Mouse (Mus musculus): ENCODE measurements at regions not wholly inside any gene's neighbourhood (a gene's known extent, or its start where the extent isn't known, plus 50 kb on each side); places are given as distances from the start of the nearest gene placed in this dataset.

DNA sequence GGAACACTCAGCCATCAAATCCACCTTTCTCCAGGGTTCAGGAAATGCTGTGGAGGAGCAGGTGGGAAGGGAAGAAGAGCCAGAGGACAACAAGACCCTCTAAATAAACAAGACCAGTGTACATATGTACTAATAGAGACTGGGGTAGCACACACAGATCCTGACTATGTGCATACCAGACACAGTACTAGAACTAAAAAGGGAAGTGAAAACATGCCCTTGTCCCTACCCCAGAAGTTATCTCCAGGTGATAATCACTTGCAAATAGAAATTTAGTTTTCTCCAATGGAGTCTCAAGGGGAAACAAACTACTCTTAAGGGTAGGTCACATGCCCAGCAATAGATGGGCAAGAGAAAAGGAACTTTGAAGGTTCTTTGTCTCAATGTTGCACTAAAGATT is 518.9 kb upstream of the Tbc1d2b start:
- no peak overlapping the region for H3K4me3 ChIP-seq (ENCODE audit: low read depth, low read length)
- no peak for ATAC-seq (ENCODE audit: insufficient number of reproducible peaks, low FRiP score, low TSS enrichment, low read depth)
- no peaks in the 10 kb centered on the region for H3K27me3 ChIP-seq (ENCODE audit: control insufficient read depth, insufficient read depth, low read length)
- H3K27ac ChIP-seq (replicated peaks; ENCODE audit: low read depth, low read length) = no peak overlapping the region
- H3K9ac ChIP-seq (ENCODE audit: low read length) = no peak overlapping the region
- H3K4me2 ChIP-seq (ENCODE audit: low read depth, severe bottlenecking) = no peak overlapping the region
- no peaks in the 10 kb centered on the region for H3K36me3 ChIP-seq (ENCODE audit: control insufficient read depth, insufficient read depth, low read length)
- H3K4me1 ChIP-seq (ENCODE audit: control insufficient read depth, insufficient read depth, low read length) = no peaks in the 10 kb centered on the region
- H3K9me3 ChIP-seq (ENCODE audit: control insufficient read depth, low read length) = no peaks in the 10 kb centered on the region
- no peak for DNase-seq (ENCODE audit: low spot score)

DNA sequence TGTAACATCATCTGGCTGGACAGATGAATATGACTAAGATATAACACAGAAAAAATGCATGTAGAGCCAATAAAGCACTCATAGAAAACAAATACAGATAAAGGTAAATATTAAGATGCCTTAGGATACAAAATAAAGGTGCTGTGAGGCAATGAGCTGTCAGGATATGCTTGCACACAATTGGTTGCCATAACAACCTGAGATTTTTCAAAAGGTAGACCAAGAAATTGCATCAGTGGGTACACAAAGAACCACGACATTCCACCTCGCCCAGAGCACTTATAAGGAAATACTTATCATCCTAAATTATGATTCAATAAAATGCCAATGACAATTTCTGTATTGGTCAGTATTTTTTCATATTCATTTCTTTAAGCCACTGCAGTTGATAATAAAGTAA is 521.3 kb upstream of the Tbc1d2b start:
- Histone ChIP-seq H3K27me3 (ENCODE audit: control insufficient read depth, insufficient read depth, low read length) (no peaks in the 10 kb centered on the region), H3K4me2 (ENCODE audit: low read depth, severe bottlenecking) (no peak overlapping the region), H3K4me1 (ENCODE audit: control insufficient read depth, insufficient read depth, low read length) (no peaks in the 10 kb centered on the region), H3K4me3 (ENCODE audit: low read depth, low read length) (no peak overlapping the region), H3K9me3 (ENCODE audit: control insufficient read depth, low read length) (no peaks in the 10 kb centered on the region), H3K36me3 (ENCODE audit: control insufficient read depth, insufficient read depth, low read length) (no peaks in the 10 kb centered on the region), H3K9ac (ENCODE audit: low read length) (no peak overlapping the region), H3K27ac (replicated peaks; ENCODE audit: low read depth, low read length) (no peak overlapping the region)
- DNase-seq (ENCODE audit: low spot score) (no peak), ATAC-seq (ENCODE audit: insufficient number of reproducible peaks, low FRiP score, low TSS enrichment, low read depth) (no peak)
- WGBS = 81% methylated on average over 2 of the region's 2 CpGs

DNA sequence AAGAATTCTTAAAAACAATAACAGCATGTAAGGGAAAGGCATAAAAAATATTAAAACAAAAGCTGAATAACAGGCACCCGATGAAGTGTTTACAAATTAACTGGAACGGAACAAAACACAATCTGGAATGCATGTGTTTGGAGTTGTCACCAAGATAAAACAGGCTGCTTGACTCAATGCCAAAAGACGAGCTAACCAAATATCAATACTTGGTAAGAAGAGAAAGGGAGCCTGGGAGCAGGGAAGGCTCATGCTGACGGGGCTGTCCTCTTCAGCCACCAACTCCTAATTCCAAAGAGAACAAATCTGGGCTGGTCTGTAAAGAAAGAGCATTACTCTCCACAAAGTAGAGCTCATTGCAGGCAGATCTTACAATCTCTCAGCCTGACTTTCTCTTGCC is 545.4 kb upstream of the Zic4 start:
- Histone ChIP-seq H3K9me3 (ENCODE audit: control insufficient read depth, low read length) (no peaks in the 10 kb centered on the region), H3K4me1 (ENCODE audit: control insufficient read depth, insufficient read depth, low read length) (no peaks in the 10 kb centered on the region), H3K27ac (replicated peaks; ENCODE audit: low read depth, low read length) (no peak overlapping the region), H3K36me3 (ENCODE audit: control insufficient read depth, insufficient read depth, low read length) (no peaks in the 10 kb centered on the region), H3K4me2 (ENCODE audit: low read depth, severe bottlenecking) (no peak overlapping the region), H3K4me3 (ENCODE audit: low read depth, low read length) (no peak overlapping the region), H3K27me3 (ENCODE audit: control insufficient read depth, insufficient read depth, low read length) (no peaks in the 10 kb centered on the region), H3K9ac (ENCODE audit: low read length) (no peak overlapping the region)
- 74% methylated on average over 4 of the region's 4 CpGs for WGBS
- DNase-seq (ENCODE audit: low spot score) (no peak), ATAC-seq (ENCODE audit: insufficient number of reproducible peaks, low FRiP score, low TSS enrichment, low read depth) (no peak)

DNA sequence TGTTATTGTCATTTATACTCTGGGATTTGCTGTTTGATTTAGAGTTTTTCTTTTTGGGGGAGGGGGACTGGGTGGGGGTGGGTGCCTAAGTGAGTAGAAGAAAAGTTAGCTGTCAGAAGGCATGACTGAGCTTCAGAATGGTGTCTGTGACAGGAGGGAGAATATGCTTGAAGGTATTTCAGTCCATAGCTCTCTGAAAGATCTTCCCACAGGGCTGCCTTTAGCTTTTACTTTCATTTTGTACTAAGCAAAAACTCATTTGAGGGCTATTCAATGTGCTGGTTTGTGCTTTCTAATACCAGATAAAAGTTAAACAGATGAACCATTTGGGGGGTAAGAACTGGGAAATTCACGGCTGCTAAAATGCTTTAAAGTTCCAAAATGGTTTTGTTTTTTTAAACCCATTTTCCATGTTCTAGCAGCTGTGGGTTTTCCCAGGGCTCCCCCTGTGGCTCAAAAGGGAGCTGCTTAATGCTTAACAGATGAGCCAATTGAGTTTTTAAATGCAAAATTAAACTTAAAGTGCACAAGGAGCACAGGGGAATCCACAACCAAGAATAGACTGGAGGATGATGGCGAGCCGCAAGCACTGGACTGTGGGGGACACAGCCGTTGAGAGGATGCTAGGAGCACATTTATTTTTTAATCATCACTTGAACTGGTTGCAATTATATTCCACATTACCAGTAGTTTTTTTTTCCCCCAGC is 538.5 kb upstream of the Zic4 start:
- Histone ChIP-seq H3K4me2 (ENCODE audit: low read depth, severe bottlenecking) (no peak overlapping the region), H3K9me3 (ENCODE audit: control insufficient read depth, low read length) (no peaks in the 10 kb centered on the region), H3K27me3 (ENCODE audit: control insufficient read depth, insufficient read depth, low read length) (no peaks in the 10 kb centered on the region), H3K4me3 (ENCODE audit: low read depth, low read length) (no peak overlapping the region), H3K27ac (replicated peaks; ENCODE audit: low read depth, low read length) (no peak overlapping the region), H3K4me1 (ENCODE audit: control insufficient read depth, insufficient read depth, low read length) (no peaks in the 10 kb centered on the region), H3K36me3 (ENCODE audit: control insufficient read depth, insufficient read depth, low read length) (no peaks in the 10 kb centered on the region), H3K9ac (ENCODE audit: low read length) (no peak overlapping the region)
- 69% methylated on average over 4 of the region's 4 CpGs for WGBS
- ATAC-seq (ENCODE audit: insufficient number of reproducible peaks, low FRiP score, low TSS enrichment, low read depth) (no peak), DNase-seq (ENCODE audit: low spot score) (no peak)

DNA sequence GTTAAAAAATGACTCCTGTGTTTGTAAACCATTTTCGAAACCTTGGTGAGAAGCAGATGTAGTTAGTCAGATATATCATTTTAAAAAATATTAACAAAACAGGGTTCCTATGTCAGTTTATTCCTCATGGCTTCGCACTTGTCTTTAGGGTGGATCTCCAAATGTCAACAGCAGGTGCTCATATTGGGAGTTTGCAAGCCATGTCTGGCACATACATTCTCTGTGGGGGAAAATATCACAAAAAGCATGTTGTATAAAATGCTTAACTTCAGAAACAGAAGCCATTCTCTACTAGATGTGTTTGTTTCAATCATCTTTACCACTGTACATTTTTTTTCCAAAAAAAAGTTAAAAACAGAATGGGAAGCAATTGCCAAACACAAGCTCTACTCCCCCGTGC is 534.7 kb upstream of the Zic4 start:
- DNase-seq (ENCODE audit: low spot score) (no peak), ATAC-seq (ENCODE audit: insufficient number of reproducible peaks, low FRiP score, low TSS enrichment, low read depth) (no peak)
- H3K27me3 ChIP-seq (ENCODE audit: control insufficient read depth, insufficient read depth, low read length) = no peaks in the 10 kb centered on the region
- no peak overlapping the region for H3K4me3 ChIP-seq (ENCODE audit: low read depth, low read length)
- H3K4me2 ChIP-seq (ENCODE audit: low read depth, severe bottlenecking) = no peak overlapping the region
- no peaks in the 10 kb centered on the region for H3K36me3 ChIP-seq (ENCODE audit: control insufficient read depth, insufficient read depth, low read length)
- 83% methylated on average over 3 of the region's 3 CpGs for WGBS
- no peaks in the 10 kb centered on the region for H3K9me3 ChIP-seq (ENCODE audit: control insufficient read depth, low read length)
- no peaks in the 10 kb centered on the region for H3K4me1 ChIP-seq (ENCODE audit: control insufficient read depth, insufficient read depth, low read length)
- H3K9ac ChIP-seq (ENCODE audit: low read length) = no peak overlapping the region
- H3K27ac ChIP-seq (replicated peaks; ENCODE audit: low read depth, low read length) = no peak overlapping the region

DNA sequence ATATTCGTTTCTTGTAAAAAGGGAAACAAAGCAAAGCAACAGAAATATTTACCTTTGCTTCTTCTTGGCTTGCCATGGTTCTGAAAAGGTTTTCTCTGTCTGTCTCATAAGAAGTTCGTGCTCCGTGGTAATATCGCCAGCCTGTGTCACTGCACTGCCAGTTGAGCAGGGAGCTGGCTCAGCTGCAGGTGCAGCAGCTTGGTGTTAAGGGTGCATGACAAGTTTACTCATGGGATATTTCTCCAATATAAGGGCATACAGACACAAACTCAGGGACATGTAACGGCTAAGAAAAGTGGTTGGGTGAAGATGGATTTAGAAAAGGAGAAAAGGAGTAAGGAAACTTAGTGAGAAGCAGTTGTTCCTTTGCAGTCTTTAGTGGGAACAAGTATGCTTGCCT is 533.5 kb upstream of the Zic4 start:
- no peak overlapping the region for H3K9ac ChIP-seq (ENCODE audit: low read length)
- ATAC-seq (ENCODE audit: insufficient number of reproducible peaks, low FRiP score, low TSS enrichment, low read depth) (no peak), DNase-seq (ENCODE audit: low spot score) (no peak)
- H3K4me3 ChIP-seq (ENCODE audit: low read depth, low read length) = no peak overlapping the region
- H3K36me3 ChIP-seq (ENCODE audit: control insufficient read depth, insufficient read depth, low read length) = no peaks in the 10 kb centered on the region
- no peak overlapping the region for H3K4me2 ChIP-seq (ENCODE audit: low read depth, severe bottlenecking)
- no peaks in the 10 kb centered on the region for H3K9me3 ChIP-seq (ENCODE audit: control insufficient read depth, low read length)
- no peaks in the 10 kb centered on the region for H3K27me3 ChIP-seq (ENCODE audit: control insufficient read depth, insufficient read depth, low read length)
- no peak overlapping the region for H3K27ac ChIP-seq (replicated peaks; ENCODE audit: low read depth, low read length)
- WGBS = 73% methylated on average over 5 of the region's 5 CpGs
- H3K4me1 ChIP-seq (ENCODE audit: control insufficient read depth, insufficient read depth, low read length) = no peaks in the 10 kb centered on the region

DNA sequence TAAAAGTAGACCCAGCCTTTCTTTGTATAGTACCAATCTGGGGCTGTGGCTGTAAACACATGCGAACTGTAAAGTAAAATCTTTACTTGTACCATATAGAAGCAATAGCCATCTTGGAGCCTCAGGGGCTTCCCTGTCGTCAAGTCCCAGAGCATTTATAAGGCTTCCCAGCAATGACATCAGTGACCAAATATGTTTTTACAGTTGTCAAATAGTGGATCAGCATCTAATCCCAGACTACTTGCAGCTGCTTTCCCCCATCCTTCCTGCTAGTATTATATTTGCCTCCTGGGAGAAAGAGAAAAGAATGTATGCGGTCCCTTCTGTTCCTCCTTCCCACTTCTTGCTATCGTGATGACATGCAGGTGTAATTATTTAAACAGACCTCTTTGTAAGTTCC is 531.5 kb upstream of the Zic4 start:
- Histone ChIP-seq H3K27me3 (ENCODE audit: control insufficient read depth, insufficient read depth, low read length) (no peaks in the 10 kb centered on the region), H3K9ac (ENCODE audit: low read length) (no peak overlapping the region), H3K4me3 (ENCODE audit: low read depth, low read length) (no peak overlapping the region), H3K4me2 (ENCODE audit: low read depth, severe bottlenecking) (no peak overlapping the region), H3K36me3 (ENCODE audit: control insufficient read depth, insufficient read depth, low read length) (no peaks in the 10 kb centered on the region), H3K4me1 (ENCODE audit: control insufficient read depth, insufficient read depth, low read length) (no peaks in the 10 kb centered on the region), H3K9me3 (ENCODE audit: control insufficient read depth, low read length) (no peaks in the 10 kb centered on the region), H3K27ac (replicated peaks; ENCODE audit: low read depth, low read length) (no peak overlapping the region)
- ATAC-seq (ENCODE audit: insufficient number of reproducible peaks, low FRiP score, low TSS enrichment, low read depth) (no peak), DNase-seq (ENCODE audit: low spot score) (no peak)
- WGBS = 80% methylated on average over 4 of the region's 4 CpGs

DNA sequence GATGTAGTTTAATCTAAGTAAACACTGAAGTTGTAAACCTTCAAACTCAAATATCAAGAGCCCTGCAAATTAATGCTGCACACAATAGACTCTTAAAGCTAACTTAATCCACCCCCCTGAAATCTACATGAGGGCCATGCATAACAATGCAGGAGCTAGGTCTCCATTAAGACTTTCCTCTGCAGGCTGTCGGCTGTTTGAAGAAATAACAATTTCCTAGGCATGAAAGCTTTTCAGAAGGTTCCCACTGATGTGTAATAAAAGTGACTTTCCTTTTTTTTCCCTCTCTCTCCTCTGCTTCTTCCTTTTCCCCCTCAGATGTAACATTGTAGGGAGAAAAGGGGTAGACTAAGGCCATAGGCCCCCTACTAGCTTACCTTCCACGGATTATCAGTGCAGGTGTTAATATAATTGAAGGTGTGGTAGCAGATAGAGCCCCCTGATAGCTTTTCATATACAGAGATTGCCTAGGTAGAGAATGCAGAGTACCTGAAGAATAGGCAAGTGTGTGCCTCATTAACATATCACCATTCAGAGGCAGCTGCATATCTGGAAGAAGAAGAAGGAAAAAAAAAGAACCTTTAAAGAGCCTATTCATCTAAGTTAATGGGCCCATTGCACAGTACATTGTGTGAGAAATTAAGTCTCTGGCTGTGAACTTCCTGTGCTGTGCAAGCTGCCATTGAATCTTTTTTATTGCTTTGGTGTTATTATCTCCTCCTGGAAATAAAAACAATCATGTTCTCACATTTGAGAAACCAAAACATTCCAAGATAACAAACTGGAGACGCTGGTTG is 528.3 kb upstream of the Zic4 start:
- Histone ChIP-seq H3K36me3 (ENCODE audit: control insufficient read depth, insufficient read depth, low read length) (no peaks in the 10 kb centered on the region), H3K27me3 (ENCODE audit: control insufficient read depth, insufficient read depth, low read length) (no peaks in the 10 kb centered on the region), H3K4me1 (ENCODE audit: control insufficient read depth, insufficient read depth, low read length) (no peaks in the 10 kb centered on the region), H3K4me3 (ENCODE audit: low read depth, low read length) (no peak overlapping the region), H3K9ac (ENCODE audit: low read length) (no peak overlapping the region), H3K9me3 (ENCODE audit: control insufficient read depth, low read length) (no peaks in the 10 kb centered on the region), H3K4me2 (ENCODE audit: low read depth, severe bottlenecking) (no peak overlapping the region), H3K27ac (replicated peaks; ENCODE audit: low read depth, low read length) (no peak overlapping the region)
- DNase-seq (ENCODE audit: low spot score) = no peak
- WGBS = 28% methylated on average over 3 of the region's 3 CpGs
- ATAC-seq (ENCODE audit: insufficient number of reproducible peaks, low FRiP score, low TSS enrichment, low read depth) = no peak

Data from limb, embryonic 11.5 days (tissue).